Mouse (Mus musculus): ENCODE data around the gene Gm2310. TPM values are rescaled to one million over a fixed set of nuclear protein-coding genes. Genes with fewer than 3 reads are reported as not detected.

Gene Gm2310
- polyA plus RNA-seq, 1 experiment, result not detected

DNA sequence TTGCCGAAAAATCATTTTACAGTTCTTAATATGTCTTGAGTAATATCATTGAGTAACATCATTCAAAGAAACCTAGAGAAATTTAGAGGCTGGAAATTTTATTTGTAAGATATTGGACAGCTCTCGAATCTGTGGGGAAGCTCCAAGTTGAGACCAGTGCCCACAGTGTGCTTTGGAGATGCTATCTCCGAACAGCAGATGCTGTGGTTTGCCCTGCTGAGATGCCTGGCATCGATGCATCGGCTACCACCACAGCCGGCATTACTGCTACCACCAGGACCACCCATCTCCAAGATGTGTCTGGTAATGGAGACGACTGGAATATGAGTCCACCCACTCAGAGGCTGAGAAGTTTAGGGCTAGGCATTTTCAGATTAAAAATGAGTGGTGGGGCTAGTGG lies 43.0 kb upstream of the Gm2310 start:
- Histone ChIP-seq H3K36me3 (ENCODE audit: control insufficient read depth, insufficient read depth, low read length) (no peaks in the 10 kb centered on the region), H3K27me3 (ENCODE audit: control insufficient read depth, insufficient read depth, low read length) (no peaks in the 10 kb centered on the region), H3K4me1 (ENCODE audit: control insufficient read depth, insufficient read depth, insufficient read length) (no peaks in the 10 kb centered on the region), H3K27ac (ENCODE audit: insufficient read depth, low read length) (no peak overlapping the region), H3K4me3 (ENCODE audit: extremely low read depth, insufficient read depth, insufficient read length) (no peak overlapping the region)
- WGBS, result 43% methylated on average over 7 of the region's 7 CpGs
- no peak for DNase-seq (ENCODE audit: low read depth in 1 of 2, low spot score in 2 of 2)
- no peak for TF ChIP-seq CTCF (IDR thresholded peaks at IDR 0.05; ENCODE audit: extremely low read depth, insufficient read depth, insufficient read length, insufficient replicate concordance)
- no peak for TF ChIP-seq POLR2A (IDR thresholded peaks at IDR 0.05; ENCODE audit: low read depth, low read length)

DNA sequence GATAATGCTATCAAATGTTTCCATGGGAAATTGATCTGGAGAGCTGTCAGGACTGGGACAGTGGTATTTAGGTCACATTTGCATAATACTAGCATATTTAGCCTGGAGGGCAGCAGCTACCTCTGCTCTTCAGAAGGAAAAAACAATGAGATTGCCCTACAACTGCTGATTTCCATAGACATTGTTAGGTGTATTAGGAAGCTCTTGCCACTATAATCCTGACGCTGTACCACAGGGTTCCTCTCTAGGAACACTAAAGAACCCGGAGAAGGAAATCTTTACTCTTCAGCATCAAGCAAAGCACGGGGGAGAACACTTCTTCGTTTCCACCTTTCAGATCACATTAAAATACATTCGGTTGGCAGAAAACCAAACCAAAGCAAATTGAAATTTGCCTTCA lies 11.4 kb upstream of the Gm2310 start:
- Histone ChIP-seq H3K4me1 (ENCODE audit: control insufficient read depth, insufficient read depth, insufficient read length) (no peaks in the 10 kb centered on the region), H3K4me3 (ENCODE audit: extremely low read depth, insufficient read depth, insufficient read length) (no peak overlapping the region), H3K36me3 (ENCODE audit: control insufficient read depth, insufficient read depth, low read length) (no peaks in the 10 kb centered on the region), H3K27me3 (ENCODE audit: control insufficient read depth, insufficient read depth, low read length) (no peaks in the 10 kb centered on the region), H3K27ac (ENCODE audit: insufficient read depth, low read length) (no peak overlapping the region)
- WGBS, result 89% methylated on average over 5 of the region's 5 CpGs
- DNase-seq (ENCODE audit: low read depth in 1 of 2, low spot score in 2 of 2), result no peak
- no peak for TF ChIP-seq POLR2A (IDR thresholded peaks at IDR 0.05; ENCODE audit: low read depth, low read length)
- no peak for TF ChIP-seq CTCF (IDR thresholded peaks at IDR 0.05; ENCODE audit: extremely low read depth, insufficient read depth, insufficient read length, insufficient replicate concordance)

DNA sequence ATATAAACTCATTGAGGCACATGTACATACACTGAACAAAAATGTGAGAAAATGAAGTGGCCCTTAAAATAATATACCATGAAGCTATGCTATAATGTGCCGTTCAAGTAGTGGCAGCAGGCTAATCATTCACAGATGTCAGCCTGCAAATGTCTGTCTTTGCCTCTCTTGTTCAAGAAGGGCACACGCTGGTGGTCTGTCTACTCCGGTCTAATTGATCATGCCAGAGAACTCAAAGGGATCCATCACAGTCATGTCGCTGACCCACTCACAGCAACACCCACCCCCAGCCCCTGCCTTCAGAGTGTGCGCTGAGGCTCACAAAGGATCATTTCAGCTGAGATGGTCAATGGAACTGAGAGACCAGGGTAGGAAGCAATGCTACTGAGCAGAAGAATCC lies 6.8 kb downstream of the Gm2310 start:
- no peaks in the 10 kb centered on the region for H3K36me3 ChIP-seq (ENCODE audit: control insufficient read depth, insufficient read depth, low read length)
- H3K27me3 ChIP-seq (ENCODE audit: control insufficient read depth, insufficient read depth, low read length), result no peaks in the 10 kb centered on the region
- no peak for DNase-seq (ENCODE audit: low read depth in 1 of 2, low spot score in 2 of 2)
- H3K27ac ChIP-seq (ENCODE audit: insufficient read depth, low read length), result no peak overlapping the region
- H3K4me3 ChIP-seq (ENCODE audit: extremely low read depth, insufficient read depth, insufficient read length), result no peak overlapping the region
- no peaks in the 10 kb centered on the region for H3K4me1 ChIP-seq (ENCODE audit: control insufficient read depth, insufficient read depth, insufficient read length)
- TF ChIP-seq CTCF (IDR thresholded peaks at IDR 0.05; ENCODE audit: extremely low read depth, insufficient read depth, insufficient read length, insufficient replicate concordance), result no peak
- TF ChIP-seq POLR2A (IDR thresholded peaks at IDR 0.05; ENCODE audit: low read depth, low read length), result no peak
- WGBS, result 91% methylated on average over 5 of the region's 5 CpGs

DNA sequence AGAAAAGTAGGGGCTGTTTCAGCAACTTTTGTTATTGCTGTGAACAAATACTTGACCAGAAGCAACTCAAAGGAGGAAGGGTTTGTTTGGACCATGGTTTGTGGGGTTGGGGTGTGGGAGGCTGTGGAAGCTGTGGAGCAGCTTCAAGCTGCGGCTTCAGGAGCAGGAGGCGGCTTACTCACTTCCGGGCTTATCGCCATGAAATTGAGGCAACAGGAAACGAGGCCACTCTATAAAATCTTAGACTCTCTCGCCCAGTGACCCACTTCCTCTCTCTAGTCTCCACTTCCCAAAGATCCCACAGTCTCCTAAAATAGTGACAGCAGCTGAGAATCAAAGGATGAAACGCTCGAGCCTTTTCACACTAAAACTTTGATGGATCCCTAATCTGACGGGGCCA lies 7.9 kb downstream of the Gm2310 start:
- TF ChIP-seq POLR2A (IDR thresholded peaks at IDR 0.05; ENCODE audit: low read depth, low read length) (no peak), CTCF (IDR thresholded peaks at IDR 0.05; ENCODE audit: extremely low read depth, insufficient read depth, insufficient read length, insufficient replicate concordance) (no peak)
- no peaks in the 10 kb centered on the region for H3K4me1 ChIP-seq (ENCODE audit: control insufficient read depth, insufficient read depth, insufficient read length)
- DNase-seq (ENCODE audit: low read depth in 1 of 2, low spot score in 2 of 2), result peak in 1 of 2 experiments; percentile 4
- no peaks in the 10 kb centered on the region for H3K27me3 ChIP-seq (ENCODE audit: control insufficient read depth, insufficient read depth, low read length)
- no peak overlapping the region for H3K27ac ChIP-seq (ENCODE audit: insufficient read depth, low read length)
- 1% methylated on average over 9 of the region's 9 CpGs for WGBS
- H3K36me3 ChIP-seq (ENCODE audit: control insufficient read depth, insufficient read depth, low read length), result no peaks in the 10 kb centered on the region
- no peak overlapping the region for H3K4me3 ChIP-seq (ENCODE audit: extremely low read depth, insufficient read depth, insufficient read length)

DNA sequence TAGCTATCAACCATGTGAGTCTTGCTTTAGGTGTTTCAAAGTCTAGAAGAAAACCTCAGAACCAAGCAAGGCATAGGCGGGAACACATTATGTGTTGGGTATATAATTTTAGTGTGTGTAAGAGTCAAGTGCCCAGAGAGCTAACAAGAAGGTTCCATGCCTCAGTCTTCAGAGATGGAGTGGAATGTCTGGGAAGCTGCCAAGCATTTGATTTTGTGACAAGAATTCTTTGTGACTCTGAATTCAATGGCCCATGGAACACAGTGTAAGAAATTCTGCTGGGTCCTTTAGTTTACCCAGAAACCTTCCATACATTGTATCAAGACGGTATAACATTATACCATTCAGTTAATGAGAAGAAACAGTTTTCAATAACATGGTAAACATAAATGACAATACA lies 17.3 kb downstream of the Gm2310 start:
- no peak overlapping the region for H3K27ac ChIP-seq (ENCODE audit: insufficient read depth, low read length)
- H3K27me3 ChIP-seq (ENCODE audit: control insufficient read depth, insufficient read depth, low read length), result no peaks in the 10 kb centered on the region
- H3K4me3 ChIP-seq (ENCODE audit: extremely low read depth, insufficient read depth, insufficient read length), result no peak overlapping the region
- no peaks in the 10 kb centered on the region for H3K36me3 ChIP-seq (ENCODE audit: control insufficient read depth, insufficient read depth, low read length)
- no peaks in the 10 kb centered on the region for H3K4me1 ChIP-seq (ENCODE audit: control insufficient read depth, insufficient read depth, insufficient read length)
- DNase-seq (ENCODE audit: low read depth in 1 of 2, low spot score in 2 of 2), result no peak
- TF ChIP-seq POLR2A (IDR thresholded peaks at IDR 0.05; ENCODE audit: low read depth, low read length) (no peak), CTCF (IDR thresholded peaks at IDR 0.05; ENCODE audit: extremely low read depth, insufficient read depth, insufficient read length, insufficient replicate concordance) (no peak)
- 93% methylated on average over 2 of the region's 2 CpGs for WGBS

DNA sequence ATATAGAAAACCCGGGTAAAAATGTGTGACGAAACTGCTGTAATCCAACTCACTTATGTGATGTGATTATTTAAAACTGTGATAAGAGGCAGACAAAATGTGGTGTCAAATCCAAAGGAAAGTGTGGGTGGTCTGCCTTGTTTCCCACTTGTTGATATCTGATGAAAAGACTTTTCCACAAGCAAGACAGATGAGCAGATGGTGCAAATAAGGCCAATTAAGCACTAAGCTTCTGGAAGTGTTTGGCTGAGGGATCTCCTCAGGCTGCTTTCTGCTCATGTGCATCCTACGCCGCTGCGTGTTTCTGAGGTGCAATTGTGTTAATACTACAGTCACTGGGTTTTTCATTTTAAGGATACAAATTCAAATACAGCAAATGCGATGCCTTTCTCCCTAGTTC lies 34.5 kb downstream of the Gm2310 start:
- TF ChIP-seq POLR2A (IDR thresholded peaks at IDR 0.05; ENCODE audit: low read depth, low read length) (no peak), CTCF (IDR thresholded peaks at IDR 0.05; ENCODE audit: extremely low read depth, insufficient read depth, insufficient read length, insufficient replicate concordance) (no peak)
- Histone ChIP-seq H3K4me1 (ENCODE audit: control insufficient read depth, insufficient read depth, insufficient read length) (no peaks in the 10 kb centered on the region), H3K36me3 (ENCODE audit: control insufficient read depth, insufficient read depth, low read length) (no peaks in the 10 kb centered on the region), H3K27ac (ENCODE audit: insufficient read depth, low read length) (no peak overlapping the region), H3K4me3 (ENCODE audit: extremely low read depth, insufficient read depth, insufficient read length) (no peak overlapping the region), H3K27me3 (ENCODE audit: control insufficient read depth, insufficient read depth, low read length) (no peaks in the 10 kb centered on the region)
- WGBS, result 95% methylated on average over 6 of the region's 6 CpGs
- no peak for DNase-seq (ENCODE audit: low read depth in 1 of 2, low spot score in 2 of 2)

DNA sequence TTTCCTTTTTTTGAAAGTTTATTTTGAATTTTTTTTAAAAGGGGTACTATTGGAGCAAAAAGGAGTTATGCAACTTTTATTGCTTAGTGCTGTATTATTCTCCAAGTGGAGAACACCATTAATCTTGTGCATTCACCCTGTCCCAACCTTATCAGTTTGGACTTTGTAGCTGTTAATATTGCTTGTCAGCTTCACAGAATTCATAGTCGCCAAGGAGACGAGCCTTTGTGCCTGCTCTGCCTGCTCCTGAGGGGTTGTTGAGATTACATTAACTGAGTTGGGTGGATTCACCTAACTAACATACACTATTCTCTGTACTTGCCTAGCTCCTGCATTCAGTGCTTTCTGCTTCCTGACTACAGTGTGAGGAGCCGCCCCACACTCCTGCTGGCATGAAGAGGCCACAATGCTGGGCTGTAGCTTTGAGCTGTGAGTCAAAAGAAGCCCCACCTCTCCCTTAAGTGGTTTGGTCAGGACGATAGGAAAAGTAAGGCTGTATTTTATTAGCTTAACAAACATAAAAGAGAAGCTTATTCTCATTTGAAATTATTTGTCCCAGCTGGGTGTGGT lies 50.7 kb downstream of the Gm2310 start:
- 83% methylated on average over 4 of the region's 4 CpGs for WGBS
- no peak overlapping the region for H3K27ac ChIP-seq (ENCODE audit: insufficient read depth, low read length)
- no peaks in the 10 kb centered on the region for H3K36me3 ChIP-seq (ENCODE audit: control insufficient read depth, insufficient read depth, low read length)
- no peak overlapping the region for H3K4me3 ChIP-seq (ENCODE audit: extremely low read depth, insufficient read depth, insufficient read length)
- H3K27me3 ChIP-seq (ENCODE audit: control insufficient read depth, insufficient read depth, low read length), result no peaks in the 10 kb centered on the region
- H3K4me1 ChIP-seq (ENCODE audit: control insufficient read depth, insufficient read depth, insufficient read length), result no peaks in the 10 kb centered on the region
- TF ChIP-seq CTCF (IDR thresholded peaks at IDR 0.05; ENCODE audit: extremely low read depth, insufficient read depth, insufficient read length, insufficient replicate concordance), result no peak
- TF ChIP-seq POLR2A (IDR thresholded peaks at IDR 0.05; ENCODE audit: low read depth, low read length), result no peak
- DNase-seq (ENCODE audit: low read depth in 1 of 2, low spot score in 2 of 2), result no peak

Other genes starting within 250 kb of the Gm2310 start
- 4.6 and 5.0 TPM in 2 replicates for gene Nipbl, start 75.5 kb downstream of the Gm2310 start, polyA plus RNA-seq (2012; rRNA removed)
- 6.3 and 8.5 TPM in 2 replicates for gene Slc1a3, start 190.8 kb upstream of the Gm2310 start, polyA plus RNA-seq (2012; rRNA removed)

Measured in spleen, adult 2 months (tissue).